Mouse (Mus musculus): ENCODE results near the gene Fcna.

Gene Fcna

GRCm38 (mm10) chr2:25602526-25602925 lies 25.3 kb downstream of the Fcna start:
- no peak overlapping the region for H3K4me3 ChIP-seq (replicated peaks; ENCODE audit: low read length)
- TF ChIP-seq NANOG (IDR thresholded peaks at IDR 0.05; ENCODE audit: borderline replicate concordance, low read length) (no peak), CTCF (conservative IDR thresholded peaks at IDR 0.05; ENCODE audit: low read length) (no peak)

DNA sequence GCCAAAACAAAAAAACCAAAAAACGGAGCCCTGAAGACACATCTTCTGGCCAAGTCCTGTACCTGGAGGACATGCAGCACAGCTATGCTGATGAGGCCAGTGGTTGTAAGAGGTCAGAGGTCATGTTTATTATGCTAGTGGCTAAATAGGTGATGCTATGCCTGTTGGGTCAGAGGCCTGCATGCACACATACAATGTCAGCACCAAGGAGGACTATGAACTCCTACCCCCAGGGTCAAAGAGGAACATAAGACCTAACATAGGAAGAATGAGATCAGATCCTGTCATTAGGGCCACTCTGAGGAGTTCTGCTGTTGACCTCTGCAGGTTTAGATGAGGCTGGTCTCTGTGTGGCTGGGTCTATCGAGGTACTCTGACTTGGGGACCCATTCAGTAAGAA lies 27.8 kb downstream of the Fcna start:
- Histone ChIP-seq H3K36me3 (ENCODE audit: insufficient read depth, low read length) (peaks cover 88% of the 10 kb centered on the region), H3K4me1 (replicated peaks; ENCODE audit: low read depth, low read length) (0 out of 2 replicates have a peak, but pooled peaks cover 3% of the 10 kb centered on the region), H3K27me3 (ENCODE audit: insufficient read depth, low read length) (no peaks in the 10 kb centered on the region), H3K9me3 (ENCODE audit: low read length) (no peaks in the 10 kb centered on the region), H3K4me3 (replicated peaks; ENCODE audit: low read length) (no peak overlapping the region)
- TF ChIP-seq NANOG (IDR thresholded peaks at IDR 0.05; ENCODE audit: borderline replicate concordance, low read length) (no peak), CTCF (conservative IDR thresholded peaks at IDR 0.05; ENCODE audit: low read length) (no peak), POU5F1 (IDR thresholded peaks at IDR 0.05; ENCODE audit: borderline replicate concordance, low read length) (no peak)

More at GRCm38 (mm10) chr2:25602526-25602925, 25.3 kb downstream of the Fcna start:
- Histone ChIP-seq H3K36me3 (ENCODE audit: insufficient read depth, low read length) (peaks cover 63% of the 10 kb centered on the region), H3K4me1 (replicated peaks; ENCODE audit: low read depth, low read length) (peaks cover 14% of the 10 kb centered on the region), H3K27me3 (ENCODE audit: insufficient read depth, low read length) (no peaks in the 10 kb centered on the region), H3K9me3 (ENCODE audit: low read length) (no peaks in the 10 kb centered on the region)

DNA sequence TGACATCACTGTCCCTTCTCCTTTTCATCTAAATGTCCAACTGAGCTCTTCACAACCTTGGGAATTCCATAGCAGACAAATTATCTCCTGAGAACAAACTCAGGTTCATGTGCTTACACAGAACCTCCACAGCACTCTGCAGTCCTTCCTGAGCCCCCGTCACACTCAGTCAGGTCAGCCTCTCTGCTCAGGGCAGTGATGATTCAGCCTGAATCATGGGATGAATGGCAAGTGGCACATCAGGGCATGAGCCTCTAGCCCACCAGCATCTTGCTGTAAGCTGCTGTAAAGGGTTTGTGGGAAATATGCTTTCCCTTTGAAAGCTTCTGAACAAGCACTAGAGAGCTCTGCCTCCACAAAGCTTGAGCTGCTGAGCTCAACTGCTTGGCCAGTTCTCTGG lies 29.1 kb downstream of the Fcna start:
- H3K9me3 ChIP-seq (ENCODE audit: low read length) = no peaks in the 10 kb centered on the region
- TF ChIP-seq NANOG (IDR thresholded peaks at IDR 0.05; ENCODE audit: borderline replicate concordance, low read length) = no peak
- no peak for TF ChIP-seq CTCF (conservative IDR thresholded peaks at IDR 0.05; ENCODE audit: low read length)
- no peak for TF ChIP-seq POU5F1 (IDR thresholded peaks at IDR 0.05; ENCODE audit: borderline replicate concordance, low read length)
- 0 out of 2 replicates have a peak, but pooled peaks cover 3% of the 10 kb centered on the region for H3K4me1 ChIP-seq (replicated peaks; ENCODE audit: low read depth, low read length)
- no peak overlapping the region for H3K4me3 ChIP-seq (replicated peaks; ENCODE audit: low read length)
- H3K27me3 ChIP-seq (ENCODE audit: insufficient read depth, low read length) = no peaks in the 10 kb centered on the region
- peaks cover 91% of the 10 kb centered on the region for H3K36me3 ChIP-seq (ENCODE audit: insufficient read depth, low read length)

DNA sequence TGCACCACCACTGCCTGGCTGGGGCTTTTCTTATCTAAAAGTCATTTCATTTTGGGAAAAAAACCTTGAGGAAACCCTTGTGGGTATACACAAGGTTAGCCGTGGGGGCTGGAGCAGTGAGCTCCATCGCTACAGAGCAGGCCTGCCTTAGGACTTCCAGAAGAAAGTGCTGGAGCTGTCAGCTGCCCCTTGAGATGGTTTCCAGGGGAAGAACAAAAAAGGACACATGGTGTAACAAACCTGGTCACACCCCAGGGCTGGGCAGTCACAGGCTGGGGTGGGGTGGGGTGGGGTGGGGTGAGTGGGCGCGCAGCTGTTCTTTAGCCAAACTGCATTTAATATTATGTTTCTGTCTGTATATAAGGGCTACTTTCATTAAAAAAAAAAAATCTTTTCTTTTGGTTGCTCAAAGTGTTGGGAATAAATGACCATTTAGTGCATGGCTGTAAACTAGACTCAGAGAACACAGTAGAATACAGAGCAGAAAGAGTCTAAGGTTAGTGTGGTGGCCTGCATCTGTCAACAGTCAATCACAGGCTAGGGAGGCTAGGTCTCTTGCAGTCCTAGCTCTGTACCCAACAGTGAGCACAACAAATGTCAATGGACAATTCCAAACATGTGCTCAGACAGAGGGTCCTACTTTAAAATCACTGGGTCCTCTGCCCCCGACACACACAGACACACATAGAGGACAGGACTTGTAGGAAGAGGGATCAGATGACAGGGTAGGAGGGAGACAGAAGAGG lies 30.9 kb downstream of the Fcna start:
- Histone ChIP-seq H3K27me3 (ENCODE audit: insufficient read depth, low read length) (no peaks in the 10 kb centered on the region), H3K9me3 (ENCODE audit: low read length) (no peaks in the 10 kb centered on the region), H3K36me3 (ENCODE audit: insufficient read depth, low read length) (peaks cover 95% of the 10 kb centered on the region), H3K4me1 (replicated peaks; ENCODE audit: low read depth, low read length) (peaks cover 3% of the 10 kb centered on the region; the same call in 1 of the 2 replicates), H3K4me3 (replicated peaks; ENCODE audit: low read length) (no peak overlapping the region)
- TF ChIP-seq NANOG (IDR thresholded peaks at IDR 0.05; ENCODE audit: borderline replicate concordance, low read length) (no peak), CTCF (conservative IDR thresholded peaks at IDR 0.05; ENCODE audit: low read length) (no peak), POU5F1 (IDR thresholded peaks at IDR 0.05; ENCODE audit: borderline replicate concordance, low read length) (no peak)

DNA sequence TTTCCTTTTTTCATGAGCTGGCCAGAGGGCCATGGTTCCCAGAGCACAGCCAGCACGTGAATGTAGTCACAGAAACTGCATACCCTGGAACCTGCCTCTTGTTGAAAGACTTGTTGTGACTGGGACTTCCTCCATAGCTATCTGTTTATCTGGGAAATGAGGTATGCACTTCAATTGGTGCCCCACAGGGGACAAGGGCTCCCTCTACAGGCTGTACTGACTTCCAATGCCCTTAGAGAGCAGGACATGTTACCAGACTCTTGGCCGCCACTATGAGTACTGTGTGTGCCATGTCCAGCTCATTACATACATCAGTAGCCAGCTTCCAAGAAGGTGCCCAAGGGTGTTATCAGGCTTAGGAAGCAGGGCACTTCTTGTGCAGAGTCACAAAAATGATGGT lies 36.0 kb downstream of the Fcna start:
- no peaks in the 10 kb centered on the region; the same call in 1 of the 2 replicates for H3K4me1 ChIP-seq (replicated peaks; ENCODE audit: low read depth, low read length)
- H3K36me3 ChIP-seq (ENCODE audit: insufficient read depth, low read length) = peaks cover 95% of the 10 kb centered on the region
- H3K27me3 ChIP-seq (ENCODE audit: insufficient read depth, low read length) = no peaks in the 10 kb centered on the region
- TF ChIP-seq CTCF (conservative IDR thresholded peaks at IDR 0.05; ENCODE audit: low read length) = peak; percentile 61
- no peak for TF ChIP-seq POU5F1 (IDR thresholded peaks at IDR 0.05; ENCODE audit: borderline replicate concordance, low read length)
- H3K9me3 ChIP-seq (ENCODE audit: low read length) = no peaks in the 10 kb centered on the region
- H3K4me3 ChIP-seq (replicated peaks; ENCODE audit: low read length) = no peak overlapping the region

DNA sequence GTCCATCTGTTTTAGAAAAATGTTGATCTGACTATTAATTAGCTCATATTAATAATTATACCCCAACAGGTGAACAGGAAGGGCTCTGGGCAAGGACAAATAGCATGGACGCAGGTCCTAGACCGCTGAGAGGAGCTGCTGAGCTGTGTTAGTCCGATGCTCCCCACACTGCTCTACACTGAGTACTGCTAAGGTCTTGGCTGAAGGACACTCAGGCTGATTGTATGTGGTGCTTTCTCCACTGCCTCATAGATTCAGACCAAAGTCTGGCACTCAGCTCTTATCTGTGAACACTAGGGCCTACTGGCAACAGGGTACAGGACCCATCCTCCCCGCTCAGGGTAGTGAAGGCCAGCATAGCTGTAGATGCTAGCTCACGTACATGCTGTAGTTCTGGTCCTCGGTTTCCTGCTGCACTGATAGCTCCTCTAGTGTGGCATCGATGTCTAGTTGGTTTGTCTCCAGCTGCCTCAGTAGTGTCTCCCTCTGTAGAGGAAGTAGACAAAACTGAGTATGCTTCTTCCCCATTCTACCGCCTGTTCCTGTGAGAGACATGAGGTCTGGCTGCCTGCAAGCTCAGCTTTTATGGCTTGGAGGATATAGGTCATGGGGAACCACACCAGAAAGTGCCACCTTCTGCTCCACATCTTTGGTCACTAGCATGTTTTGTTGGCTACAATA lies 39.5 kb downstream of the Fcna start:
- H3K27me3 ChIP-seq (ENCODE audit: insufficient read depth, low read length) = no peaks in the 10 kb centered on the region
- peaks cover 16% of the 10 kb centered on the region for H3K4me1 ChIP-seq (replicated peaks; ENCODE audit: low read depth, low read length)

DNA sequence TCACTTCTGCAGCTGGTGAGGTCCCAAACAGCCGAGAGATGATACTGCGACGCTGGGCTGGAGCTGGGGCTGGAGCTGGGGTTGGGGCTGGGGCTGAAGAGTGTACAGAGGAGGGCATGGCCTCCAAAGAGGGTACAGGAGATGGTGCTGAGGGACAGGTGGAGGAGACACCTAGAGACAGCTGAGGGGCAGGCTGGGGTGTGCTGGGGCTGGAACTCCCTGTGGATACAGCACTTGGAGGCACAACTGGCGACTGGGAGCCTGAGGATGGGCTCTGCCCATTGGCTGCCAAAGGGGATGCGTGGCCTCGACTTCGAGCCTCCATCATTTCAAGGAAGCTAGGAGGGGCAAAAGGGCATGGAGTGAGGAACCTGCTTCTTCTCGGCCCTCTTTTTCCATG lies 40.5 kb downstream of the Fcna start:
- no peaks in the 10 kb centered on the region for H3K9me3 ChIP-seq (ENCODE audit: low read length)
- 0 out of 2 replicates have a peak, but pooled peaks cover under 1% of the 10 kb centered on the region for H3K27me3 ChIP-seq (ENCODE audit: insufficient read depth, low read length)
- peaks cover 99% of the 10 kb centered on the region for H3K36me3 ChIP-seq (ENCODE audit: insufficient read depth, low read length)
- no peak overlapping the region for H3K4me3 ChIP-seq (replicated peaks; ENCODE audit: low read length)
- peaks cover 27% of the 10 kb centered on the region for H3K4me1 ChIP-seq (replicated peaks; ENCODE audit: low read depth, low read length)
- TF ChIP-seq POU5F1 (IDR thresholded peaks at IDR 0.05; ENCODE audit: borderline replicate concordance, low read length) (no peak), CTCF (conservative IDR thresholded peaks at IDR 0.05; ENCODE audit: low read length) (no peak), NANOG (IDR thresholded peaks at IDR 0.05; ENCODE audit: borderline replicate concordance, low read length) (no peak)

More for the DNA sequence above, 39.5 kb downstream of the Fcna start:
- Histone ChIP-seq H3K36me3 (ENCODE audit: insufficient read depth, low read length) (peaks cover 99% of the 10 kb centered on the region), H3K4me3 (replicated peaks; ENCODE audit: low read length) (no peak overlapping the region), H3K9me3 (ENCODE audit: low read length) (no peaks in the 10 kb centered on the region)
- TF ChIP-seq CTCF (conservative IDR thresholded peaks at IDR 0.05; ENCODE audit: low read length) = no peak
- no peak for TF ChIP-seq NANOG (IDR thresholded peaks at IDR 0.05; ENCODE audit: borderline replicate concordance, low read length)
- TF ChIP-seq POU5F1 (IDR thresholded peaks at IDR 0.05; ENCODE audit: borderline replicate concordance, low read length) = no peak

DNA sequence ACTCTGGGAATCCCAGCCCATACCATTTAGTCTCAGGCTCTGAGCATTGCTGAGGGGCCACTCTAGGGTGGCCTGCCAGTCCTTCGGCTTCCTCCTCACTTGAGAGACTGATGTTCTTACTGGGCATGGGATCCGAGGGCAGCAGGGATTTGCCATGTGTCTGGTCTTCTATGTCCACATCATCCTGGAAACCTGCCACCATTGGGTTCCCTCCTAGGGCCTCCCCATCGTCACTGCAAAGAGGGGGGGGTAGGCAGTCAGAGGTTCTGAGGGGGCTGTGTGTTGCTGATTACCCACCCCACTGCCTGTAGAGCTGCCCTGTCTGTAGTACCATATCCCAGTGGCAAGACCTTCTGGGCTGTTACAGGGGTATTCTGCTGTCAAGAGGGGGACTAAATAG lies 42.2 kb downstream of the Fcna start:
- Histone ChIP-seq H3K4me3 (replicated peaks; ENCODE audit: low read length) (no peak overlapping the region), H3K27me3 (ENCODE audit: insufficient read depth, low read length) (peaks cover 14% of the 10 kb centered on the region), H3K4me1 (replicated peaks; ENCODE audit: low read depth, low read length) (peaks cover 42% of the 10 kb centered on the region), H3K36me3 (ENCODE audit: insufficient read depth, low read length) (peaks cover 85% of the 10 kb centered on the region), H3K9me3 (ENCODE audit: low read length) (no peaks in the 10 kb centered on the region)
- TF ChIP-seq CTCF (conservative IDR thresholded peaks at IDR 0.05; ENCODE audit: low read length) (no peak), NANOG (IDR thresholded peaks at IDR 0.05; ENCODE audit: borderline replicate concordance, low read length) (no peak), POU5F1 (IDR thresholded peaks at IDR 0.05; ENCODE audit: borderline replicate concordance, low read length) (no peak)
